Mouse (Mus musculus): ENCODE results near the gene Il17a.

- TF ChIP-seq CTCF (conservative IDR thresholded peaks at IDR 0.05; ENCODE audit: insufficient read depth, insufficient read length, low read depth, low read length) (no peak), POLR2A (IDR thresholded peaks at IDR 0.05; ENCODE audit: low read depth, low read length) (no peak)
These were observed 44.8 kb upstream of the Il17a start for GRCm38 (mm10) chr1:20685907-20686306.
